Mouse (Mus musculus) small intestine, adult 2 months (tissue): ENCODE data around the gene Ascl3.

ENCODE experiments used
- CTCF ChIP-seq: fragments of 200-500 bp; IDR thresholded peaks from 2 replicates; pipeline ENCODE4 v1.5.1; 2012; ENCODE audit warnings: low read depth, mild to moderate bottlenecking, control low read depth, inconsistent platforms, low read length, moderate library complexity, mixed read lengths; ENCODE audit not compliant: insufficient replicate concordance, insufficient read length; ENCODE audit errors: extremely low read depth
- POLR2A ChIP-seq: fragments of 200-500 bp; IDR thresholded peaks from 2 replicates; pipeline ENCODE4 v1.6.1; 2012; ENCODE audit warnings: low read depth, mild to moderate bottlenecking, control low read depth, inconsistent platforms, low read length, moderate library complexity

DNA sequence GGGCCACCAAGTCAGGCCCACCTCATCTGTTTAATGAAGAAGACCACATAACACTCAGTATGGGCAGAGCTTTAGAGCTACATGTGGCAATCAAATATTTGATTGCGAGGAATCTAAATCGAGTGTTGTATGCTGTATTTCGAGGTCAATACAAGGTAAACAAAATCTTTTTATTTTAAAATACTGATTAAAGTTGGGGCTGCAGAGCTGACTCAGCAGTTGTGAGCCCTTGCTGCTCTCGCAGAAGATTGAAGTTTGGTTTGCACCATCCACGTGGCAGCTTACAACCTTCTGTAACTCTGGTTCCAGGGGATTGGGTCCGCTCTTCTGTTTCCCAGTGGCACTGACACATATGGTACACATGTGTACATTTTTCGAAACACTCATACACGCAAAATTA lies 22.5 kb upstream of the Ascl3 start:
- TF ChIP-seq CTCF, result no peak
- TF ChIP-seq POLR2A, result no peak
